Mouse (Mus musculus) liver, embryonic 16.5 days (tissue): ENCODE data around the gene Pp2d1. TPM values are rescaled to one million over a fixed set of nuclear protein-coding genes. Genes with fewer than 3 reads are reported as not detected.

ENCODE experiments used
- ATAC-seq: fragments of 200-750 bp; cut with Nextera tagmentation; 2 replicates; pipeline ENCODE4 v1.8.0; 2017; ENCODE audit warnings: low read depth, mild to moderate bottlenecking, moderate number of reproducible peaks, moderate library complexity
- H3K27ac ChIP-seq: fragments of 300-500 bp; sonication (generic); 2 replicates; pipeline ENCODE4 v1.5.1; 2014; ENCODE audit warnings: mild to moderate bottlenecking, low read length
- H3K27me3 ChIP-seq: fragments of 300-500 bp; sonication (generic); 2 replicates; pipeline ENCODE4 v1.6.1; 2014; ENCODE audit warnings: low read depth, low read length, mixed read lengths; ENCODE audit not compliant: control insufficient read depth, insufficient read depth
- H3K36me3 ChIP-seq: fragments of 300-500 bp; sonication (generic); 2 replicates; pipeline ENCODE4 v1.6.1; 2014; ENCODE audit warnings: mild to moderate bottlenecking; ENCODE audit not compliant: control insufficient read depth, insufficient read depth
- H3K4me1 ChIP-seq: fragments of 300-500 bp; sonication (generic); 2 replicates; pipeline ENCODE4 v1.6.1; 2014; ENCODE audit warnings: low read depth, low read length, mixed read lengths; ENCODE audit not compliant: control insufficient read depth
- H3K4me2 ChIP-seq: fragments of 300-500 bp; sonication (generic); 2 replicates; pipeline ENCODE4 v1.6.1; 2014; ENCODE audit warnings: low read depth, low read length, mixed read lengths
- H3K4me3 ChIP-seq: fragments of 300-500 bp; sonication (generic); 2 replicates; pipeline ENCODE4 v1.5.1; 2014; ENCODE audit warnings: low read depth, mild to moderate bottlenecking, low read length
- H3K9ac ChIP-seq: fragments of 300-500 bp; sonication (generic); 2 replicates; pipeline ENCODE4 v1.6.1; 2014; ENCODE audit warnings: low read depth, low read length
- H3K9me3 ChIP-seq: fragments of 300-500 bp; sonication (generic); replicated peaks from 2 replicates; pipeline ENCODE4 v1.6.1; 2016; ENCODE audit warnings: low read length; ENCODE audit not compliant: control insufficient read depth
- WGBS: fragments of 180-500 bp; shearing (Covaris S2); extraction: QIAGEN DNeasy Blood & Tissue Kit; methylation state at CpG from one replicate; pipeline ENCODE4 v1.1.7; 2014; ENCODE audit not compliant: insufficient replicate concordance; 5-methylcytosine and 5-hydroxymethylcytosine counted together
- polyA plus RNA-seq: library from polyadenylated mRNA; unstranded; fragments of >200 nt; fragmentation: Nextera tagmentation; extraction: Ambion mirVana; gene quantifications from 2 replicates; pipeline ENCODE4 v1.2.1, GENCODE M21; 2015

Pp2d1 gene
- polyA plus RNA-seq, 1 experiment from 2014 or later, result 0.08 TPM

DNA sequence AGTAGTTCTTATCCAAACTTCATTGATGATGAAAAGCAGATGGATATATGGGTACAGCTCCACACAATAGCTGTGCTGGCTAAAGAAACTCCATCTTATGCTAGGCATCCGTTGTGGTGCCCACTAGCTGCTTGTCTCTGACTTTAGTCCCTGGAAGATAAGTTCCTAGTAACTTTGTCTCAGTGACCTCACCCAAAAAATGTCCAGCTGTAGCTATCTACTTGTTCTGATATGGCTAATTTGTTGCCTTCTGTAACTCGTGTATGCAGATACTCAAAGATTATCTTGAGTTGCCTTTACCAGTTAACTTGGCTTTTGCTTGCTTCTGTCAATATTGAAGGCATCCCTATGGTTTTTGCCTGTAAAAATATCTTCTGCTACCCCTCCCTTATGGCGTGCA is 15.6 kb upstream of the Pp2d1 start:
- WGBS, result 20% methylated on average over 3 of the region's 3 CpGs
- H3K4me2 ChIP-seq, result peak overlapping the region; percentile 22; the same call in 1 of the 2 replicates
- no peak overlapping the region for H3K9ac ChIP-seq
- no peak overlapping the region for H3K4me3 ChIP-seq
- H3K36me3 ChIP-seq, result no peaks in the 10 kb centered on the region
- no peaks in the 10 kb centered on the region for H3K9me3 ChIP-seq
- H3K4me1 ChIP-seq, result peaks cover 25% of the 10 kb centered on the region
- ATAC-seq, result peak; percentile 86
- H3K27ac ChIP-seq, result peak overlapping the region; percentile 25
- H3K27me3 ChIP-seq, result no peaks in the 10 kb centered on the region

DNA sequence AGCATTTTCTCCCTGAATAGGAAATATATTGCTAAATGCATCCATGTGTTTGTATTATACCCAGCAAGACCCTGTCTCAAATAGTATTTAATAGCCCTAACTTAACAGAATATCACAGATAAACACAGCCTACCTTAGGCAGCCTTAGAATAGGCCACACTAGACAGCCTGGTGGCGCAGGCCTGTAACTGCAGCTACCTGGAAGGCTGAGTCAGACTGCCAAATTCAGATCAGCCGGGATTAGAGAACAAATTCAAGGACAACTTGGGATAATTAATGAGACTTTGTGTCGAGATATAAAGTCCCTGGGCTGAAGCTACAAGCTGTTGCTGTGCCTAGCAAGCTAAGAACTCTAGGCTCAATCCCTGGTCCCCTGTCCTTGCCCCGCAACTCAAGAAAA is 14.8 kb upstream of the Pp2d1 start:
- Histone ChIP-seq H3K4me3 (no peak overlapping the region), H3K4me1 (peaks cover 25% of the 10 kb centered on the region), H3K9me3 (no peaks in the 10 kb centered on the region), H3K36me3 (no peaks in the 10 kb centered on the region), H3K27me3 (no peaks in the 10 kb centered on the region), H3K9ac (no peak overlapping the region), H3K27ac (peak overlapping the region; percentile 25), H3K4me2 (0 out of 2 replicates have a peak overlapping the region, but pooled peaks have one; percentile 22)
- WGBS, result 60% methylated on average over 4 of the region's 4 CpGs
- peak; percentile 61 for ATAC-seq

DNA sequence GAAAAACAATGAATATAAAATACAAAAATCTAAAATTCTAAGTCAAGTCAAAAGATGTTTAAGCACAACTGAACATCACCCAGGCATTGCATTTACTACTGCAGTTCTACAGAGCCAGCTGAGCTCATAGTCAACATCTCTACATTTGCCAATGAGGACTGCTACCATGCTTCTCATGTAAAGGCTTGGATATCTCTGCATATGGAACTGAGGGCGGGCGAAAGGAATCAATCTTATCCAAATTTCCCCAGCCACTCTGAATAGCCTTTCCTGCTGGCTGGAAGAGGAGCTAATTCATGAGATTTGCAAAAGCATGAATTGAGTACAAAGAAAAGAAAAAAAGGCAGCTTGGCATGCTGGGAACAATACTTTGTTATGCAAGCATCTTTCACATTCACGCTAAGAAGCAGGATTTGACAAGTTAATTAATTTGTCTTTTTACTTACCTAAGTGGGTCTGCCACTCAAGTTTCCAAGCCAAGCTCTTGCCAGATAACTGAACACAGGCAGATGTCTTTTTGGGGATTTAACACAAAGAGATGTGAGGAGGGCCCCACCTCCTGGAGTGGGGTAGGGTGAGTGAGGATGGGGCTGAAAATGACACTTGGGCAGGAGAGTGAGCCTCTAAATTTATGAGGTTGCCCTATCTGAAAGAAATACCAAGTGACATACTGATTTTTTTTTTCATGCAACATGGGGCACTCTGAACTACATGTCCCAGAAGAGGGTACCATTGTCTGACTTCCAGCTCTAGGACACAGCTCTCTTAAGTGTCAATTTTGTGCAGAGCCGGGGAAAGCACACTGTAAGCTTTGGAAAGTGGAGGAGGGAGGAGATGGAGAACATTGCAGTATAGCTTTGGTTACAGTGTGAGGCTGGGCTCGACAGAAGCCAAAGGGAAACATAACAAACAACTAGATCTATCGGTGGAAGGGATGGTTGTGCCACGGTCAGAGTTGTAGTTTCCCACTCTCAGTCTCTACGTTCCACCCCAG is 12.4 kb upstream of the Pp2d1 start:
- Histone ChIP-seq H3K36me3 (no peaks in the 10 kb centered on the region), H3K9ac (no peak overlapping the region), H3K4me1 (peaks cover 21% of the 10 kb centered on the region), H3K27me3 (no peaks in the 10 kb centered on the region), H3K4me2 (no peak overlapping the region), H3K9me3 (no peaks in the 10 kb centered on the region), H3K27ac (no peak overlapping the region), H3K4me3 (no peak overlapping the region)
- no peak for ATAC-seq
- 76% methylated on average over 8 of the region's 8 CpGs for WGBS

DNA sequence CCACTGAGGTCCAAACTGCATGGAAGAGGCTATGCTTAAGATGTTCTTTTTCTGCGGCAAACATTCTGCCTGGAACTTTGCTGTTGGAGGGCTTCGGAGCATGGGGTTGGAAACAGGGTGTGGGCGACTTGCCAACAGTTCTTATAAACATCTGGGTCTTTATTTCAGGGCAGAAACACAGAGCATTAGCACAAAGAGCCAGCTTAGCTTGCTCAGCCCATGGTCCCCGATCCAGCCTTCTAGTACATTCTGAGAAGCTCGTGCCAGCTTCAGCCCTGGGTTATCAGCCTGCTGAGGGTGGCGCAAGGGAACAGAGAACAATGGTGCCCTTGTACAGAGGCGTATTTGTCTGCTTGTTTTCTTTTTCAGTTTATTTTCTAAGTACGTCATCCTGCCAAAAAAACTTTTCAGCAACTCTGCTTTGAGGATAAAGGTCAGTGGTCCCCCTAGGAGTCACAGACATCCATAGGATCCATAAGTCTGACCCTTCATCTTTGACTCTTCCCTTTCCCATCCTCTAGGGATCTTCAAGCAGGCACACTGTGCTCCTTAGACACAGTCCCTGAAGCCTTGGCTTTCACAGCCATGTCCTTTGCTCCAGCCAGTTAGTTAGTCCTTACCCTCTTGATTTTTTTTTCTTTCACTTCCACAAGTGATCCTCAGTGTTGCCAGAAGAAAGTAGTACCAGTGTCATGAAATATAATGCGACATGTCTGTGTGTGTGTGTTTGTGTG is 4.5 kb upstream of the Pp2d1 start:
- WGBS, result 71% methylated on average over 9 of the region's 9 CpGs
- no peak overlapping the region for H3K4me2 ChIP-seq
- no peak overlapping the region for H3K9ac ChIP-seq
- H3K27ac ChIP-seq, result no peak overlapping the region
- H3K36me3 ChIP-seq, result no peaks in the 10 kb centered on the region
- H3K4me1 ChIP-seq, result no peaks in the 10 kb centered on the region
- ATAC-seq, result no peak
- no peak overlapping the region for H3K4me3 ChIP-seq
- H3K9me3 ChIP-seq, result no peaks in the 10 kb centered on the region
- H3K27me3 ChIP-seq, result no peaks in the 10 kb centered on the region

DNA sequence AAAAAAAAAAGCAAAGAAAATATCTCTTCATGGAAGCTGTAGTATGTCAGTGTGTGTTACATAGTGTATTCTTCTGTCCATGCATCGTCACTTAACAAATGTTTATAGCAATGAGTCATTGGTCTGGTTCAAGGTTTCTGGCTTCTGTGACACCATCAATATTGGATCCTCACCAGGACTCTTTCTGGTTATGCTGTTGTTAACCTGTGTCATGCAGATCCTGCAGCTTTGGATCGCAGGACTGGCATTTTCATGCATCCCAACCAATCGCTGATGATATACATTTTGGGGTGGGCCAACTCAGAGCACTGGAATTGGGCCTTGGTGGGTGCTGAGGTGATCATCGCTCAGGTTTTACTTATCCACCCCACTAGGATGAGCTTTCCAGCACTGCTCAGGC is 3.3 kb upstream of the Pp2d1 start:
- H3K36me3 ChIP-seq, result no peaks in the 10 kb centered on the region
- H3K9ac ChIP-seq, result no peak overlapping the region
- H3K9me3 ChIP-seq, result no peaks in the 10 kb centered on the region
- 75% methylated on average over 4 of the region's 4 CpGs for WGBS
- no peak overlapping the region for H3K4me2 ChIP-seq
- H3K27ac ChIP-seq, result no peak overlapping the region
- H3K4me3 ChIP-seq, result no peak overlapping the region
- H3K4me1 ChIP-seq, result no peaks in the 10 kb centered on the region
- ATAC-seq, result no peak
- no peaks in the 10 kb centered on the region for H3K27me3 ChIP-seq

DNA sequence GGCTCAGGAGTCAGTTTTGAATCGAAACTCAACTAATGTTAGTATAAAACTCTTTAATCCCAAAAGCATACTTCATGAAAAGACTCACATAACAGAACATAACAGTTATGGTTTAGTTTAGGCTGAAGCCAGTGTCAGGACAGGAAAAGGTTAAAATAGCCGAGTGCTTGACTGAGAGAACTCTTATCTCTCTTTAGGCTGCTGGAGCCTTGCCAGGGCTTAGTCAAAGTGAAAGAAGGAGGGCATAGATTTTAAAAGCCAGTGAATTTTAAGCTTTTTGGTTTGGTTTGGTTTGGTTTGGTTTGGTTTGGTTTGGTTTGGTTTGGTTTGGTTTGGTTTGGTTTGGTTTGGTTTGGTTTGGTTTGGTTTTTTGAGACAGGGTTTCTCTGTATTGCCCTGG is 6.8 kb downstream of the Pp2d1 start:
- no peaks in the 10 kb centered on the region for H3K27me3 ChIP-seq
- WGBS, result 20% methylated on average over 2 of the region's 2 CpGs
- H3K4me1 ChIP-seq, result no peaks in the 10 kb centered on the region
- no peak overlapping the region for H3K4me3 ChIP-seq
- H3K9ac ChIP-seq, result no peak overlapping the region
- no peak for ATAC-seq
- H3K27ac ChIP-seq, result no peak overlapping the region
- H3K4me2 ChIP-seq, result no peak overlapping the region
- H3K9me3 ChIP-seq, result no peaks in the 10 kb centered on the region
- no peaks in the 10 kb centered on the region for H3K36me3 ChIP-seq

DNA sequence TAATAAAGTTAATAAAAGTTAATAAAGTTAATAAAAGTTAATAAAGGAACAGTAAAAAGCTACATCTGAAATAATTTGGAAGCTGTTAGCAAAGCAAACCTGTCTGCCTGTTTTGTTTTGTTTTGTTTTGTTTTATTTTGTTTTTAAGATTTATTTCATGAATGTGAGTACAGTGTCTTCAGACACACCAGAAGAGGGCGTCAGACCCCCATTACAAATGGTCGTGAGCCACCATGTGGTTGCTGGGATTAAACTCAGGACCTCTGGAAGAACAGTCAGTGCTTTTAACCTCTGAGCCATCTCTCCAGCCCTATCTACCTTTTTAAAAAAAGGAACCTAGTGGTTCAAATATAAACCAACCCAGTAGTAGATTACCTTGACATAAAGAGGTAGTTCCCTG is 8.1 kb downstream of the Pp2d1 start:
- WGBS, result 17% methylated on average over 2 of the region's 2 CpGs
- no peak overlapping the region for H3K9ac ChIP-seq
- ATAC-seq, result no peak

DNA sequence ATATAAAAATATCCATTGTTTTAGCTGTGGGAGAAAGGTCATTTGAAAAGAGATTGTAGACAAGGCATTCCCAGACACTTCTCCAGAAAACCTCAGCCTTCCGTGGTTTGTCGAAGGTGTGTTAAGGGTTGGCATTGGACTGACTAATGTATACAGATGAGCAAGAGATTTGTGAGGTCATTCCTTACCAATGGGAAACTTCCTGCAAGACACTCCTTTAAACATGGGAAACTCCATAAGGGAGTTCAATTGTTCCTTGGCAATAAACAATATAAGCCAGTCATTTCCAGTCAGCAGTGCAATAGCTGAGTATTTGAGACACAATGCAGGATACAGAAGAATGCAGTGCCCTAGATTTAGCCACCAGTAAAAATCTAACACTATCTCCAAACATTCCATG is 11.2 kb downstream of the Pp2d1 start:
- Histone ChIP-seq H3K9ac (no peak overlapping the region), H3K27me3 (no peaks in the 10 kb centered on the region), H3K9me3 (no peaks in the 10 kb centered on the region), H3K4me3 (no peak overlapping the region), H3K4me2 (no peak overlapping the region), H3K4me1 (no peaks in the 10 kb centered on the region), H3K36me3 (no peaks in the 10 kb centered on the region), H3K27ac (no peak overlapping the region)
- no peak for ATAC-seq
- WGBS, result 73% methylated on average over 2 of the region's 2 CpGs

More for the DNA sequence above, 8.1 kb downstream of the Pp2d1 start:
- no peak overlapping the region for H3K4me2 ChIP-seq
- H3K4me3 ChIP-seq, result no peak overlapping the region
- no peak overlapping the region for H3K27ac ChIP-seq
- no peaks in the 10 kb centered on the region for H3K27me3 ChIP-seq
- no peaks in the 10 kb centered on the region for H3K36me3 ChIP-seq
- H3K4me1 ChIP-seq, result no peaks in the 10 kb centered on the region
- no peaks in the 10 kb centered on the region for H3K9me3 ChIP-seq

DNA sequence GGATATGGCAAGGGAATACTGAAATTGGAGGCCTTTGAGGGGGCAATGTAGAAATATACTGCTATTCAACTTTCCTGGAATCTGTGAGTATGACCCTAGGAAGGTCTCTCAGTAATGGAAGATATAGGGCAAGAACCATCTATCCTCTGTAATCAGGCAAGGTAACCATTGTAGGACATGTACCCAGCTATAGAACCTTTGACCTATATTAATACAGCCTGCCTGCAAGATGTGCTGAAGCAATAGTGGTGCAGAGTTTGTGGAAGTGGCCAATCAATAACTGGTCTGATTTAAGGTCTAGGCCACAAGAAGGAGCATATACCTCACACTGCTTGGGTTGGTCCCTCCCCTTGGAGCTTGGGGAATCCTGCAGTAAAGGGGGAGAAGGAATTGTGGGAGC is 18.7 kb downstream of the Pp2d1 start:
- Histone ChIP-seq H3K9me3 (no peaks in the 10 kb centered on the region), H3K27me3 (no peaks in the 10 kb centered on the region), H3K36me3 (no peaks in the 10 kb centered on the region), H3K4me1 (no peaks in the 10 kb centered on the region), H3K4me2 (no peak overlapping the region), H3K27ac (no peak overlapping the region), H3K4me3 (no peak overlapping the region), H3K9ac (no peak overlapping the region)
- ATAC-seq, result no peak
